ENCODE assay signal across 13 mouse cellular contexts in genomic region chr7:105772331-105772730, GRCm38 (mm10). TPM values are rescaled to one million over a fixed set of nuclear protein-coding genes. Genes with fewer than 3 reads are reported as not detected.
DNase-seq lines count a peak whose midpoint lies in the region.
"Had no signal": no experiment of that assay in that cellular context is flagged by ENCODE, and none has a peak within 500 bp of the region (broad histone marks: within the 10 kb centered on the region; RNA-seq: fewer than 3 reads in every experiment).

No protein-coding gene starts in this region.

- intact Hi-C loops in heart, postnatal 36 days (cut with DNase I), result no loop called here

- peak; percentile 90 for DNase-seq in heart, adult 11 months
- DNase-seq in heart, postnatal 36 days, result no peak
- DNase-seq: adrenal gland, adult 2 months; adrenal gland, adult 8-10 months; adrenal gland, postnatal 10 days; adrenal gland, postnatal 14 days; adrenal gland, postnatal 25 days; adrenal gland, postnatal 36 days; B cell, adult 2 months; cerebellum, adult 11 months; cerebellum, adult 11-12 months; cerebellum, adult 18-20 months; cerebellum, adult 2 months had no signal

RNA-seq across cellular contexts. Expression of gene Dchs1, which starts 15.1 kb away (rescaled TPM):
- 1 to 10 TPM; 8.6 to 9.8 TPM for total RNA-seq in heart, postnatal 36 days (2021)

RNA-seq across cellular contexts. Expression of gene Tpp1, which starts 20.3 kb away (rescaled TPM):
- total RNA-seq in heart, postnatal 36 days (2021), result 10 to 100 TPM; 44.7 to 47.5 TPM

RNA-seq across cellular contexts. Expression of gene Taf10, which starts 28.2 kb away (rescaled TPM):
- 100 to 1,000 TPM in 1 of 2 experiments, 10 to 100 TPM in 1; 97.5 to 100 TPM for total RNA-seq in heart, postnatal 36 days (2021)

RNA-seq across cellular contexts. Expression of gene Rrp8, which starts 35.1 kb away (rescaled TPM):
- total RNA-seq in heart, postnatal 36 days (2021), result 10 to 100 TPM; 10.1 to 11.2 TPM

RNA-seq across cellular contexts. Expression of gene Ilk, which starts 35.9 kb away (rescaled TPM):
- total RNA-seq in heart, postnatal 36 days (2021), result 10 to 100 TPM; 95.1 to 98.9 TPM
